Comparison of ENCODE assay signal across 20 mouse cellular contexts in the genomic region with DNA sequence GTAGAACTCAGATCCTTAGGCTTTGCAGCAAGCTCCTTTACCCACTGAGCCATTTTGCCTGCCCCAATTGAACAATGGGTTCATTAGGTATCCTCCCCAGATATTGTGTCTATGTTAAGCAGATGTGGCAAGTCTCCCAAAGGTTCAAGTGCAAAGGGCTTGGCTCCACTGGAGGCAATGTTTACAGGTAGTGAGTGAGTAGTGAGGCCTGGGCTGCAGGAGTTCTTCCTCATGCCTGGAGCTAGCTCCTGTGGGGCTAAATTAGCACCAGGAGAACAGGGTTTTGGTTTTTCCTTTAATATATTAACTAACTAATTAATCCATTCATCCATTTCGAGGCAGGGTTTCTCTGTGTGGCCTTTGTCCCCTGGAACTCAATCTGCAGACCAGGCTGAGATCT. TPM values are rescaled to one million over a fixed set of nuclear protein-coding genes. Genes with fewer than 3 reads are reported as not detected.
DNase-seq lines count a peak whose midpoint lies in the region; ATAC-seq lines count a peak whose summit lies in the region.
"Had no signal": no experiment of that assay in that cellular context is flagged by ENCODE, and none has a peak within 500 bp of the region (broad histone marks: within the 10 kb centered on the region; RNA-seq: fewer than 3 reads in every experiment).

No protein-coding gene starts in this region.

- ATAC-seq in liver, embryonic 13.5 days (ENCODE audit: low read depth): no peak
- no peak for ATAC-seq in liver, embryonic 12.5 days
- ATAC-seq in megakaryocyte progenitor cell, adult 5-6 weeks (replicated peaks; ENCODE audit: poor library complexity): no peak
- ATAC-seq: CD4-positive, CD25-positive, alpha-beta regulatory T cell, adult 4 months; forebrain, postnatal 0 days had no signal

- WGBS in liver, embryonic 13.5 days (ENCODE audit: insufficient replicate concordance): 57% methylated on average over 1 of the region's 1 CpGs
- 47% methylated on average over 1 of the region's 1 CpGs for whole genome bisulfite sequencing in liver, embryonic 12.5 days (ENCODE audit: insufficient replicate concordance)

- no peaks in the 10 kb centered on the region for H3K27me3 ChIP-seq in liver, embryonic 13.5 days
- no peaks in the 10 kb centered on the region for H3K27me3 ChIP-seq in liver, embryonic 12.5 days (replicated peaks)

- no peaks in the 10 kb centered on the region for H3K9me3 ChIP-seq in liver, embryonic 13.5 days (replicated peaks)
- H3K9me3 ChIP-seq in liver, embryonic 12.5 days (replicated peaks): no peaks in the 10 kb centered on the region
- H3K9me3 ChIP-seq: hindbrain, embryonic 15.5 days had no signal

- H3K4me3 ChIP-seq in liver, embryonic 13.5 days (replicated peaks): no peak overlapping the region
- H3K4me3 ChIP-seq in liver, embryonic 12.5 days: no peak overlapping the region
- H3K4me3 ChIP-seq: hindbrain, embryonic 15.5 days; megakaryocyte, embryonic 14.5 days had no signal

- H3K27ac ChIP-seq in liver, embryonic 13.5 days: peak overlapping the region; percentile 72; the same call in 1 of the 2 replicates
- no peak overlapping the region; the same call in 1 of the 2 replicates for H3K27ac ChIP-seq in liver, embryonic 12.5 days
- H3K27ac ChIP-seq: hindbrain, embryonic 15.5 days had no signal

- no peak for DNase-seq in liver, embryonic 13.5 days
- peak; percentile 76 to 84 for DNase-seq in kidney, adult 8-10 months
- DNase-seq in kidney, postnatal 14 days: peak; percentile 68
- peak; percentile 31 for DNase-seq in yolk sac, embryonic 10.5 days (ENCODE audit: low spot score)
- DNase-seq in urinary bladder, postnatal 14 days (ENCODE audit: low spot score): no peak
- no peak for DNase-seq in gastrocnemius, postnatal 4 days (ENCODE audit: low spot score in 2 of 2)
- DNase-seq: adrenal gland, postnatal 14 days; cerebellum, adult 9-11 months; forebrain, postnatal 0 days; layer of hippocampus, postnatal 36 days; lung, adult 18-20 months; midbrain, embryonic 14.5 days; retina, postnatal 1 day; thymus, postnatal 14 days had no signal

- H3K9ac ChIP-seq in liver, embryonic 13.5 days: no peak overlapping the region
- no peak overlapping the region for H3K9ac ChIP-seq in liver, embryonic 12.5 days
- H3K9ac ChIP-seq: forebrain, postnatal 0 days; hindbrain, embryonic 15.5 days had no signal

- H3K36me3 ChIP-seq in liver, embryonic 13.5 days: no peaks in the 10 kb centered on the region
- H3K36me3 ChIP-seq in liver, embryonic 12.5 days: no peaks in the 10 kb centered on the region
- H3K36me3 ChIP-seq: hindbrain, embryonic 15.5 days had no signal

- H3K4me1 ChIP-seq in liver, embryonic 13.5 days (replicated peaks): peaks cover 16% of the 10 kb centered on the region; the same call in 1 of the 2 replicates
- peaks cover 6% of the 10 kb centered on the region; the same call in 1 of the 2 replicates for H3K4me1 ChIP-seq in liver, embryonic 12.5 days
- H3K4me1 ChIP-seq: hindbrain, embryonic 15.5 days had no signal

- H3K4me2 ChIP-seq in liver, embryonic 13.5 days: no peak overlapping the region
- no peak overlapping the region for H3K4me2 ChIP-seq in liver, embryonic 12.5 days
- H3K4me2 ChIP-seq: hindbrain, embryonic 15.5 days had no signal

RNA-seq across cellular contexts. Expression of gene Slc26a8, which starts 6.4 kb away (rescaled TPM):
- polyA plus RNA-seq in liver, embryonic 13.5 days (2015; fragmentation: Nextera tagmentation; extraction: Ambion mirVana): 0.09 and 0.20 TPM in 2 replicates
- 0.41 and 0.48 TPM in 2 replicates for polyA plus RNA-seq in liver, embryonic 12.5 days (2016; fragmentation: Nextera tagmentation; extraction: Ambion mirVana)
- total RNA-seq in megakaryocyte progenitor cell, adult 5-6 weeks (2015): 1.3 and 3.0 TPM in 2 replicates
- total RNA-seq in megakaryocyte progenitor cell, adult 5-6 weeks (2017): 0.21 and 1.5 TPM in 2 replicates
- total RNA-seq in gastrocnemius, postnatal 4 days (2021): 1 to 10 TPM; 2.0 to 2.3 TPM
- total RNA-seq: hematopoietic stem cell, adult 5-6 weeks had no signal

RNA-seq across cellular contexts. Expression of gene Mapk14, which starts 7.5 kb away (rescaled TPM):
- polyA plus RNA-seq in liver, embryonic 13.5 days (2015; fragmentation: Nextera tagmentation; extraction: Ambion mirVana): 30.8 and 32.5 TPM in 2 replicates
- polyA plus RNA-seq in liver, embryonic 12.5 days (2016; fragmentation: Nextera tagmentation; extraction: Ambion mirVana): 53.4 and 55.7 TPM in 2 replicates
- 111 TPM in 2 replicates for total RNA-seq in megakaryocyte progenitor cell, adult 5-6 weeks (2015)
- 100 and 110 TPM in 2 replicates for total RNA-seq in megakaryocyte progenitor cell, adult 5-6 weeks (2017)
- 10 to 100 TPM; 54.8 to 61.0 TPM for total RNA-seq in gastrocnemius, postnatal 4 days (2021)

RNA-seq across cellular contexts. Expression of gene AC170998.1, which starts 42.3 kb away (rescaled TPM):
- polyA plus RNA-seq in liver, embryonic 13.5 days (2015; fragmentation: Nextera tagmentation; extraction: Ambion mirVana): 0.75 and 1.2 TPM in 2 replicates
- 2.5 and 3.1 TPM in 2 replicates for polyA plus RNA-seq in liver, embryonic 12.5 days (2016; fragmentation: Nextera tagmentation; extraction: Ambion mirVana)
- 4.3 and 6.5 TPM in 2 replicates for total RNA-seq in megakaryocyte progenitor cell, adult 5-6 weeks (2015)
- 1.1 and 5.1 TPM in 2 replicates for total RNA-seq in megakaryocyte progenitor cell, adult 5-6 weeks (2017)
- 1 to 10 TPM in 1 of 2 experiments, under 1 TPM in 1; 0.81 to 1.4 TPM for total RNA-seq in gastrocnemius, postnatal 4 days (2021)

Comparison
In these comparisons a context has a peak if more than half of its experiments do, and no peak if none do; other contexts are left out.
1. DNase-seq: peak in kidney, adult 8-10 months (2 of 2), kidney, postnatal 14 days (single experiment) and yolk sac, embryonic 10.5 days (single experiment); none in liver, embryonic 13.5 days (single experiment), urinary bladder, postnatal 14 days (single experiment) and gastrocnemius, postnatal 4 days (0 of 2).